Mouse (Mus musculus): ENCODE measurements around the gene Rcor1.
"Not testable (repeated sequence)": the region's sequence is repeated elsewhere in the genome, so short reads cannot be mapped to it uniquely, and the experiment has no call there.

Rcor1 gene

DNA sequence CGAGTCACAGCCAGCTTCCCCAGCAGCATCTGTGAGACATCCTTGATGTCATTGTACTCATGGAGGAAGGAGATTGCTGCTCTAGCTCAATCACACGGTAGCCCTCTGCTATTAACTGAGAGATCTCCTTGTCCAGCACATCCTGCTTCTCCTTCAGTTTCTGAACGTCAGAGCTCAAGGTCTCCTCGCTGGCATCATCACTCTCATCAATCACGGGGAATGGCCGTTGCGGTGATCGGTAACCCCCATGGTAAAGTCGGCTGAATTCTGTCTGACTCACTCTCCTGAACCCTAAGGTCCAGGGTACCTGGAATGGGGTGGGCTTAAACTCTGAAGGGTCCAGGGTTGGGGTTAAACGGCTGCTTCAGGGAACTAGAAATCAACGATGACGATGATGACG, 28.7 kb downstream of the Rcor1 start:
- no peak for DNase-seq (ENCODE audit: low spot score in 2 of 2)

DNA sequence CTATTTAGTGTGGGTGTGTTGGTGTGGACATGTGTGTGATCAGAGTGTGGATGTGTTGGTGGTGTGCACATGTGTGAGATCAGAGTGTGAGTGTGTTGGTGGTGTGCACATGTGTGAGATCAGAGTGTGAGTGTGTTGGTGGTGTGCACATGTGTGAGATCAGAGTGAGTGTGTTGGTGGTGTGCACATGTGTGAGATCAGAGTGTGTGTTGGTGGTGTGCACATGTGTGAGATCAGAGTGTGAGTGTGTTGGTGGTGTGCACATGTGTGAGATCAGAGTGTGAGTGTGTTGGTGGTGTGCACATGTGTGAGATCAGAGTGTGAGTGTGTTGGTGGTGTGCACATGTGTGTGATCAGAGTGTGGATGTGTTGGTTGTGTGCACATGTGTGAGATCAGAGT, 30.1 kb downstream of the Rcor1 start:
- DNase-seq (ENCODE audit: low spot score in 2 of 2), result not testable (repeated sequence)

DNA sequence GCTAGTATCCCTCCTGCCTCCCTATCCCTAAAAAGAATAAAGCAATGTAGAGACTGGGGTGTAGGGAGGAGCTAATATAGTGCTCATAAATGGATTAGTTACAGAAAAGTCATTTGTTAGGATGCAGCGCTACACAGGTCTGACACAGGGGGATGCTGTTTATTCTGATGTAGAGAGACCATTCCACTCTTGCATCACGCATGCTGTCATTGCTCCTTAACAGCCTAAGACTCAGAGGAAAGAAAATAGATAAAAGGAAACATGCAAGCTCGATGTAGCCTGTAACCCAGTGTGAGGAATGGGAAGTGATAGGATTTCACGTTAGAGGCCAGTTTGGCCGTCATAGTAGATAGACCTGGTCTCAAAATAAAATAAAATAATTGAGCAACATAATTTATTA, 31.9 kb downstream of the Rcor1 start:
- no peak for DNase-seq (ENCODE audit: low spot score in 2 of 2)

DNA sequence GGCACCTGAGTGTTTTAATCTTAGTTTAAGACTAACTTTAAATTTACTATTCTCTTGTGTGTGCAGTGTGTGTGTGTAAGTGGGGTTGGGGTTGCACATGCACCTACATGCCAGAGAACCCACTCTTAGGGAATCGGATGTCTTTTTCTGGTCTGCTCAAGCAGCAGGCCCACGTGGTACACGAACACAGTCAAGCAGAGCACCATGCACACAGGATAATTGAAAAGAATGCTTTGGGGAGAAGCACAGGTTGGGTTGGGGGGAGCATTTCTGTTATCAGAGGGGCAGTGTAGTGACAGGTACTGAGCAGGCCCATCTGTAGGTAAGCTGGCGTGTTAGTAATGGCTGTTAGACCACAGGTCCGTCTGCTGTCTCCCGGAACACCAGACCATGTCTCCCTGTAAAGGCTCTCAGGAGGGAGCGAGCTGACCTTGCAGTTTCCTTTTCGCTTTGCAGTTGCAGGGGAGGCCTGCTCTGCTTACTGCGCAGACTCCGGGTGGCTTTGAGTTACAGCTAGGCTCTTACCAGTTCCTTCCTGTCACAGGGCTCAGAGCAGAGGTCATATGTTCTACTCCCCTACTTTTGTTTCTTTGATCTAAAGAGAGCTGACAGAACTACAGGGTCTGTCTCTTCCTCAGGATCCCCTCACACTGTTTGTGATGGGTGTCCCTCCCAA, 32.5 kb downstream of the Rcor1 start:
- peak in 1 of 2 experiments; percentile 18 for DNase-seq (ENCODE audit: low spot score in 2 of 2)

DNA sequence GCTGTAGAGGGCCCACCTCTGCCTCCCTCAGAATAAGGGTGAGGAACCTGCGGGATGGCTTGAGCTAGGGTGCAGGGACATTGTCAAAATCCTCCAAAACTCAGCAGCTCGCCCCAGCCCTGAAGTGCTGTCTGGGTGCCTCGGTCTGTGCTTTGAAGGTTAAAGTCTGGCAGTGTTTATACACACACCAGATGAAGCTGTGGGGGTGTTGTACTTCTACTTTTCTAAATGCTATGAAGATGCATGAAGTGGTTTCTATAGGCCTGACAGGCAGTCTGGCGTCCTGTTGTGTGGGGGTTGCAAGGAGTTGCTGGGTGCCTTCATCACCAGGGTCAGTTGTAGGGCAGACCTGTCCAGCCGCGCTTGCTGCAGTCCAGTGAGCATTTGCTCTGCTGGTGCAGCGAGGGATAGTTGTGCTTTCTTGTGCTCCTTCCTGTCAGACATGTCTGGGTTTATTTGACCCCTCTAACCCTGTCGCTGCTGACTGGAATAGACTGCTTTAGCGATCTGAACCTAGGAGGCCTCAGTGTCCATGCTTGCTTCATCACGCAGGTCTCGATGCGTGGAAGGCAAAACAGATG, 37.3 kb downstream of the Rcor1 start:
- no peak for DNase-seq (ENCODE audit: low spot score in 2 of 2)

DNA sequence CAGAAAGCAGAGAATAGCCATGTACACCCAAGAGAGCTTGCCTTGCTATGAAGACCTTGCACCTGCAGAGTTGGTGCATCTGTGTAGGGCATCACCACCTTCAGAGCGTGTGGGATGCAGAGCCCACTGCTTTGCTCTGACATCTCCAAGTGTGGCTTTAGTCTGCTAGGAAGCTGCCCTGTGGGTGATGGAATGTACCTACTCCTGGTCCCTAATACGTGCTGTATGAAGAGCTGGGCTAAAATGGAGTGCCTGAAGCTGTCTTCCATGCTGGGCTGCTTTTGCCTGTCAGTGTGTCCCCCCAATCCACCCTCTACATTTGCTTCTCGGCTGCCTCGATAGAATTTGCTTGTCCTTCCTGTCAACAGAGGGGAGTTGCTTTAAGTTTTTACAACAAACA, 46.4 kb downstream of the Rcor1 start:
- DNase-seq (ENCODE audit: low spot score in 2 of 2), result no peak

DNA sequence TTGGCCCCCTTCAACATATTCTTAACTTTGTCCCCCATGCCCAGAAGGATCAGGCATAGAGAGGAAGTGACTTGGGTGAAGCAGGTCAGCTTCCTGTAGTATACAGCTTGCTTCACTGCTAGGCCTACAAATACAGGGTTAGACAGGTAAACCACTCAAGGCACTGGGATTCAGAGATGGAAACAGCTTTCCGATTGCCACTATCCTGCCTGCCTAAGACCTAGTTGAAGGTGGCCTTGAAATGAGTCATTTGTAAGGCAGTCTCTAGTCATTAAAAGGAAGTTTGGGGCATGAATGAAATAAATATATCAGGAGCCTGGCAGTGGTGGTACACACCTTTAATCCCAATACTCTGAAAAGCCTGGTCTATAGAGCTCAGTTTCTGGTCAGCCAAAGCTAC, 47.9 kb downstream of the Rcor1 start:
- no peak for DNase-seq (ENCODE audit: low spot score in 2 of 2)

DNA sequence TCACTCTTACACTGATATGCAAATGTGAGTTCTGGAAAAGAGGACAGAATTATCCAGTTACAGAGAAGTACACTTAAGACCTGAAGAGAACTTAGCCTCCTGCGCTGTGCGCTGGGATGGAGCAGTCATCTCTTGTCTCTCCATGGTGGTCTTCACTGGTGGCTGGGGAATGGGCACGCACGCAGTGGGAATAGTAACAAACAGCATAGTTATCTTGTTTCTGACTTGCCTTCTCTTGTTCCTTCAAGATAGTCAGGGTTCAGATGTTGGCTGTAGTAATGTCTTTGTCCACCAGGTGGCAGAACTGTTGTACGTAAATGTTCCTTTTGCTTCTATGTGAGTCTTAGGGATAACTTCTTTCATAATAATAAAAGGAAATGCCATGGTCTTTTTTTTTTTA, 49.0 kb downstream of the Rcor1 start:
- DNase-seq (ENCODE audit: low spot score in 2 of 2), result peak; percentile 74 to 93

DNA sequence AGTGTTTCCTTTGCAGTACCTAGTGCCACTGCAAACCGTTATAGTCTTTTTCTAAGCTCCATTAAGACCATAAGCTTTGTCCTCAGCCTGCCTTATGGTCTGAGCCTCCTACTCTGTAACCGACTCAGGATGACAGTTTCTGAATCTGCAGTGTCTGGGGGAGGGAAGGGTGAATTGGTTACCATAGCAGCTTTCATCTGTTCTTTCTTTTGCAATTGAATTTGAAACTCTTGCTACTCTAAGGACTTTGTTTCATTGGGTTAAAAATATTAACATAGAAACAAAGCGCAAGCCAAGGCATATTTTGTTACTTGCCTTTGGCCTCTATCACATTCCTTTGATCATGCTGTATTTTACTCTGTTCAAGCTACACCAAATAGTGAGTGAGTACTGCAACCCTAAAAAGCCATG, 49.6 kb downstream of the Rcor1 start:
- DNase-seq (ENCODE audit: low spot score in 2 of 2), result peak in 1 of 2 experiments; percentile 45

DNA sequence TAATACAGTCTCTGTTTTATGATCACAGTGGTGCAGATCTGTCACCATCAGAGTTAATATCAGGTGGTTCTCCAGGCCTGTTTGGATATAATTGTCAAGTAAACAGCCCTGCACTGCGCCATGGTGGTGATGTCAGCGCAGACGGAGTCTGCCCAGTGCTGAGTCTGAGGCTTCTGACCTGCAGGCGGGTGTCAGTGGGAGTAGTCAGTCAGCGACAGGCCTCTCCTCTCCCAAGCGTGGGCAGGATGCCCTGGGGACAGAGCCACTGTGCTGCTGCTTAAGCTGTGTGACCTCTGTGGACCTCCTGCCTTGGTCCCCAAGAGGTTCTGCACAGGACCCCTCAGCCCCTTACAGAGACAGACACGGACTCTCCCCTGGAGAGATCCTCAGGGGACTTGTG, 50.0 kb downstream of the Rcor1 start:
- DNase-seq (ENCODE audit: low spot score in 2 of 2), result peak in 1 of 2 experiments; percentile 28

DNA sequence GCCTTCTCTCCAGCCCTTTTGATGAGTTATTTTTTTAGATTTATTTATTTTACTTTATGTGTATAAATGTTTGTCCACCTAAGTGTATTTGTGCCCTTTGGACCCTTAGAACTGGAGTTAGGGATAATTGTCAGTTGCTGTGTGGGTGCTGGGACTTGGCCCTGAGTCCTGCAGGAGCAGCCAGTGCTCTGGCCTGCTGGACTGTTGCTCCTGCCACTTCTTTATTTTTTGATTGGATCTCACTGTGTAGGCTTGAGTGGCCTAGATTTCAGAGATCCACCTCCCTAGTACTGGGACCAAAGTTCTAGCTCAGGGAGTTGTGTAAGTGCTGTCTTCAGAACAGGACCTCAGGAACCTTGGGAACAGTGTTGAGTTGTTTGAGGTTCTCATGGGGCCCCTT, 51.6 kb downstream of the Rcor1 start:
- no peak for DNase-seq (ENCODE audit: low spot score in 2 of 2)

DNA sequence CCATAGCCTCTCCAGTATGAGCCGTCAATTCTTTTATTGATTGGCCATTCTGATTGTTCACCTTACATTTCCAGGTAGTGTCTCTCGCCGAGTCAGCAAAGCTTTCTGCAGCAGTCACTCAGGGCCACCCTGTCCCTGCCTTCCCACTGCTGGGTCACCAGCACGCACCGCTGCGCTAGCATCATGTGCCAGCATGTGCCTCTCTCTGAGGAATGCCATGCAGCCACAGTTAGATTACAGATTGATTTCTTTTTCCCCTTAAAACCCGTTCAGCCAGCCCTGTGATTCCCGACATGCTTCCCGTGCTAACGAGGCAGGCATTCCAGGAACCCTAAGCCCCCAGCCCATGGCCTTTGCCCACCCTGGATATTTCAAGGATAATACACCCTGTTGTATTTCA, 52.8 kb downstream of the Rcor1 start:
- no peak for DNase-seq (ENCODE audit: low spot score in 2 of 2)

DNA sequence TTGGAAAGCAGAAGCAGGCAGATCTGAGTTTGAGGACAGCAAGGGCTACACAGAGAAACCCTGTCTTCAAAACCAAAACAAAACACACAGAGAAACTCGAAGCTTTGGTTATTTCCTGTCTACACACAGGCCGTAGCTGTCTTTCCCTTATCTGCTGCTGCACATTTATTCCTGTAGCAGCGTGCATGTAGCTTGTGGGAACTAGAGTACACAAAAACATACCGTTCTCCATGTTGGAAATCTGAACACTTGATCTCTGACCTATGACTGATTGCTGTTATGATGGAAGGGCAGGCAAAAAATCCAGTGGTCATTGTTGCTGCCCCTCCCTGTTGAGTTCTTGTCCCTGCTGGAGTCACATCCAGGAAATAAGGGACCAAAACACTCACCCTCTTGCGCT, 54.9 kb downstream of the Rcor1 start:
- no peak for DNase-seq (ENCODE audit: low spot score in 2 of 2)

DNA sequence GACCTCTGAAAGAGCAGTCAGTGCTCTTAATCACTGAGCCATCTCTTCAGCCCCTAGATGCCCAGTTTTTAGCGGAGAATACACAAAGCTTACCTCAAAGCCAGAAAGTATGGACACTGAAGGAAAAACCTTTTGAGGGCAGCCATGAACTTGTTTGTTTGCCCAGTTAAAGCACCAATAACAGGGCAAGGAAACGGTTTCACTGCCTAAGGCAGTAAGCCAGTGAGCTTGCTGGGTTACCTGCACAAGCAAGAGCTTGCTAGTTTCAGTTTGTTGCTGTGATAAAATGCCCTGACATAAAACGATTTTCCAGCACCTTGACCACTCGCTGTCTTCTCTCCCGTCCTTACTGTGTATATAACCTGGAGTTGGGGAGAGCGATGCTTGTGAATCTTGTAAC, 55.9 kb downstream of the Rcor1 start:
- no peak for DNase-seq (ENCODE audit: low spot score in 2 of 2)

DNA sequence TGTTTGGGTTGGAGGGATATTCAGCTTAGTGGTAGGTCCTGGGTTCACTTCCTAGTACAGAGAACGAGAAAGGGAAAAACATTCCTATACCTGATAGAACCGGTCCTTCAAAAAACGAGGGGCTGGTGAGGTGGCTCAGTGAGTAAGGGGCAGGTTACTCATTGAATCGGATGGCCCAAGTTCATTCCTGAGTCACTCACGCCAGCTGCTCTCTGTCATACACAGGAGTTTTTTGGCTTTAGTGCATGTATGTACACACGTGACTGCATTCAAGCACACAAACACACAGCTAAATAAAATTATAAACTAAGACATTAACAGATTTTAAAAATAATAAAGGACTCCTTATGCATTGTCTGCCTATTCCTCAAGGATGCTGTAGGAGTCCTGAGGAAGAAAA, 57.1 kb downstream of the Rcor1 start:
- no peak for DNase-seq (ENCODE audit: low spot score in 2 of 2)

DNA sequence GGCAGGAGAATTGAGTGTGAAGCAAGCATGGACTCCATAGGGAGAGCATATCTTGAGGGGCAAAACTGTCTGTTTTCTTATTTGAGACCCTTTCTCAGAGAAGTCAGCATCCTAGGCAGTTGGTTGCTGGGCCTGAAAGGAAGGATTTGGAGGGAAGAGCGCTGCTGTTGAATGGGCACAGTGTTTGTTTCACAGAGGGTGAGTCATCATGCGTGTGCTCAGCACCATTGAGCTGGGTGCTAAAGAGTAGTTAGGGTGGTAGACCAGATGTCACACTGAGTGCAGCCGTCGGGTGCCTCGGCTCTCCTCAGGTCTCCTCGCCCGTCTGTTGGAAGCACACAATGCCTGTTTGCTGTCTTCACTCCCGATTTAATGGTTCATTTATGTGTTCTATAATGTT, 57.9 kb downstream of the Rcor1 start:
- no peak for DNase-seq (ENCODE audit: low spot score in 2 of 2)

DNA sequence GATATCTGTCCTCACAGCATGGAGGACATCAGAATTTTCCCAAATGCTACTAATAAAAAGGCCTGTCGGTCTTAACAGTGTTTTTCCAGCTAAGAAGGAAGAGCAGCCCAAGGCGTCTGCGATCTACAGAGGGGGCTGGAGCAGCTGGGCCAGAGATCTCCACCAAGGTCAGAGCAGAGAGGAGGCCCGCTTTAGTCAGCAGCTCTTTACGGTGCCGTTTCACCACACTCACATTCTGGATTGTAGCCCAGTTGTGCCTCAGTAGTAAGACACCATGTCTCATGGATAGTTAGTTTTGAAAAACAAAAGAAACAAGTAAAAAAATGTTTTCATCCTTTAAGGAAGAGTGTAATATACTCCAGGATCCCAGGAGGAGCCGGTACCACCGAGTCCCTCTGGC, 72.0 kb downstream of the Rcor1 start:
- no peak for DNase-seq (ENCODE audit: low spot score in 2 of 2)

DNA sequence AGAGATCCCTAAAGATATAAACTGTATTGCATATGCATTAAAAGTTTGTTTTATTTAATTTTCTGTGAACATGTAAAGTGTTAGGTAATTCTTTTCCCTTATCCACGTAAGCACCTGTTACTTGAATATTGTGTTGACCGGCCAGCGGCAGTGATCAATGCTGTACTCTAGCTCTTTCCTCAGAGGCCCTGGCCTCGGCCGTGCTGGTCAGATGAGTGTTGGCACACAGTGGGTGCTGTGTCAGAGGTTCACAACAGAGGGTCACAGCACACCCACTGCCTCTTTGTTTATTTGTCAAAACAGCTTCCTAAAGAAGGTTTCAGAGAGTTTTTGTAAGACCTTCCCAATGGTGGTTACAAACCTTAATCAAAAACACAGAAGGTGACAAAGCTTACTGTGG, 75.4 kb downstream of the Rcor1 start:
- DNase-seq (ENCODE audit: low spot score in 2 of 2), result no peak

DNA sequence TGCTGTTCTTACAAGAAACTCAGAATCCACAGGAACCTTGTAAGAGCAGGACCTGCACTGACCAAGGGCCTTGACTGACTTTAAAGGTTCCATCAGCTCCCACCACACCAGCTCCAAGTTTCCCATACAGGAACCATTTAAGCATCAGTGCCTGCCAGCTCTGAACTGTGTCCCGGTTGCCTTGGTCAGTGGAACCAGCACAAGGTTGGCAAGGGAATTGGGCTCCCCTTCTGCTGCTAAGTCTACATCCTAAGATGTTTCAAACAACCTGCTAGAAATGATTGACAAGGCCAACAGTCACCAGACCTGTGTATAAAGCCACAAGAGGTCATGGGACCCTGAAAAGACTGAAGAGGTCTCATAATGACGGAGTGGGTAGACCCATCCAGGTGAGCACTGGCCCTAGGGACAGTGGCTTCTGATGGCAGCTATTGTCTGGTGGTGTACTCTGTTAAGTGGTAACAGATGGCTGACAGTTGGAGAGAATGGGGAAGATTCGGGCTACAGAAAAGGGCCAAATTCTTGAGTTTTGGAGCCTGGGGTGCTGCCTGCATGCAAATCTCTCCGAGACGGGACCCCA, 80.4 kb downstream of the Rcor1 start:
- DNase-seq (ENCODE audit: low spot score in 2 of 2), result no peak

DNA sequence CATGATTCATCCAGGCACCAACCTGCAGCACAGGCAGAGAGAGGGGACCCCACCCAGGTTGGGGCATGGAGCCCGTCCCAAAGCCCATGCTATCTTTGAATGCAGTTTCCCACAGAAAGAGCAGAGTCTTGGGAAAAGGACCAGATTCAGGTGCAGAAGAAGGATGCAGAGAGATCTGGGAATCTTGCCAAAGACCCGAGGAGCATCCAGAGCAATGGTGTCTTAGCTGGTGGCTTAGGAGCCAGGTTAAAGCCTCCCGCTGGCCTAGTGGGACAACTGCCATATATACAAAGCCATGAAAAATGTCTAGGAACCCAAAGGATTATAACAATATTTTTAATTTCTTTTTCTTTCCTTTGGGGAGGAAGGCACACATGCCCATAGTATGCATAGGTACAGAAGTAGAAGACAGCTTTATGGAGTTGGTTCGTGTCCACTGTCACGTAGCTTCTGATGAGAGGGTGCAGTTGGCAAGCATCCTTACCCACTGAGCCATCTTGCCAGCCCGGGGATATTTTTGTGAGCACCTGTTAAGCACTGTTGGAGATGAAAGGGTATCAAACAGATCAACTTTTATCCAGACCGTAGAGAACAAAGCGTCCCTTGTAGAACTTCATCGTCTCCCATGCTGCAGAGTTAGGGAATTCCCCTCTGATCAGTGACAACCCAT, 82.0 kb downstream of the Rcor1 start:
- no peak for DNase-seq (ENCODE audit: low spot score in 2 of 2)

DNA sequence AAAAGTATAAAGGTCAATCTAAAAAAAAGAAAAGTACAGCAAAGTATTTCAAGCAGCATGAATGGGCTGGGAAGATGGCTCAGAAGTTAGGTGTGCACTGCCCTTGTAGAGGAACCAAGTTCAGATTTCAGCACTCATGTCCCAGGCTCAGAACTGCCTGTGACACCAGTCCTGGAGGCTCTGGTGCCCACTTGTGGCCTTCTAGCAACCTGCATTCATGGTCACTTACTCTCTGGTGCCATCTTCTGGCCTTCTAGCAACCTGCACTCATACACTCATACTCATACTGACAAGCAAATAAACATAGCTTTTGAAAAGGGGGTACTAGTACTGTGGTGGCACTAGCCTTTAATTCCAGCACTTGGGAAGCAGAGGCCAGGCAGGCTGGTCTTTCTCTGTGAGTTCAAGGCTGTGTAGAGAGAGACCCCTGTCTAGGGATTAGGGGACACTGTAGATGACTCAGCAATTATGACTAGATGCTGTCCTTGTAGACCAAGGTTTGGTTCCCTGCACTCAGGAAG, 83.2 kb downstream of the Rcor1 start:
- DNase-seq (ENCODE audit: low spot score in 2 of 2), result no peak

DNA sequence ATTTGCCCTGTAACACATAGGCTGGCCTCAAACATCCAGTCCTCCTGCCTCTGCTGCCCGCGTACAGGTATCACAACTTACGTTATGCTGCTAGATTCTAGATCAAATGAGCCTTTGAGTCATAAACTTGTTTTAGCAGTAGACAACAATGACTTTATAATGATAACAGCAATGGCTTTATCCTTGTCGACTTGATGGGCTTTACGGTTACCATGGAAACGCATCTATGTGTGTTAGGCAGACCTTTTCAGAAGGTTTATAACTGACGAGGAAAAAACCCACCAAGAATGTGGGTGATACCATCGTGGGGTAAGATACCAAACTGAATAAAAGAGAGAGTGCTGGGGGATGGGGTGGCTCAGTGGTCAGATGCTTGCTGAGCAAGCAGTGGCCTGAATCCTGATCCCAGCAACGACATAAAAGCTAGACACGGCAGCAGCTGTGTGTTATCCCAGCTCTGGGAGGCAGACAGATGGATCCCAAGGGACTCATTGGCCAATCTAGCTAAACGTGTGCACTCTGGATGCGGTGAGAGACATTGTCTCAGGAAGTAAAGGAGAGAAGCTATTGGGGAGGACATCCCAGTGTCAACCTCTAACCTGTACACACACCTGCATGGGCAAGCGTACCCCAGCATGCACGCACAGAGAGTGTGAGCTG, 85.6 kb downstream of the Rcor1 start:
- no peak for DNase-seq (ENCODE audit: low spot score in 2 of 2)
